Mouse (Mus musculus) thymus, adult 2 months (tissue): ENCODE measurements around the gene Ikzf4.

Source experiments
- CTCF ChIP-seq: fragments of 200-500 bp; IDR thresholded peaks from 2 replicates; pipeline ENCODE4 v1.5.1; 2012; ENCODE audit warnings: mild to moderate bottlenecking, control low read depth, low read length, moderate library complexity, borderline replicate concordance; ENCODE audit not compliant: control insufficient read depth, poor library complexity, insufficient read depth; ENCODE audit errors: extremely low read depth
- POLR2A ChIP-seq: fragments of 200-500 bp; IDR thresholded peaks from 2 replicates; pipeline ENCODE4 v1.6.1; 2012; ENCODE audit warnings: mild to moderate bottlenecking, low read length, control low read depth, moderate library complexity; ENCODE audit not compliant: control insufficient read depth, poor library complexity, insufficient read depth; ENCODE audit errors: extremely low read depth

GRCm38 (mm10) chr10:128629746-128630145, 16.0 kb downstream of the Ikzf4 start:
- no peak for TF ChIP-seq POLR2A
- no peak for TF ChIP-seq CTCF
